Mouse (Mus musculus): ENCODE measurements around the gene Plekha6. TPM values are rescaled to one million over a fixed set of nuclear protein-coding genes. Genes with fewer than 3 reads are reported as not detected.

The Plekha6 gene
- polyA plus RNA-seq, 1 experiment from 2014 or later, result 18.8 TPM

GRCm38 (mm10) chr1:133315775-133316174 lies 151.8 kb downstream of the Plekha6 start:
- peaks cover 1% of the 10 kb centered on the region; the same call in 1 of the 2 replicates for H3K4me1 ChIP-seq (replicated peaks; ENCODE audit: control insufficient read depth, insufficient read depth, low read length)
- ATAC-seq (replicated peaks; ENCODE audit: low FRiP score), result no peak

DNA sequence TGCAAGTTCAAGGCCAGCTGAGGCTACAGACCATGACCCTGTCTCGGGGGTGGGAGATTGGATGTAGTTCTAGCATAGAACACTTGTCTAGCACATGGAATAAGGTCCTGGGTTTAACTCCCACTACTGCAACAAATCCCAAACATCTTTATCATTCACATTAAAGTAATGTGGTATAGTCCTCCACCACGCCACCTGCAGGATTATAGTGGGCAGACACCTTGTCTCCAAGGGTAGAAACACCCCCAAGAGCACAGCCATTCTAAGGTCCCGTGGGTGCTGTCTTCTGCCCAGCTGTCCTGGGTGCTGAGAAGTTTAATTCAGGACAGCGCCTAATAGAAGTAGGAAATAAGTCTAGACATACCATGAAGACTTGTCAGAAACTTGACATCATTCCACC lies 152.6 kb downstream of the Plekha6 start:
- Histone ChIP-seq H3K4me3 (ENCODE audit: low read depth, low read length) (no peak overlapping the region), H3K27ac (ENCODE audit: low read depth, low read length) (no peak overlapping the region), H3K9me3 (ENCODE audit: control insufficient read depth, low read length) (no peaks in the 10 kb centered on the region), H3K36me3 (ENCODE audit: control insufficient read depth, insufficient read depth, low read length) (no peaks in the 10 kb centered on the region), H3K9ac (ENCODE audit: low read length) (no peak overlapping the region), H3K4me2 (ENCODE audit: low read depth, low read length, severe bottlenecking) (no peak overlapping the region), H3K27me3 (ENCODE audit: control insufficient read depth, insufficient read depth, low read length) (no peaks in the 10 kb centered on the region), H3K4me1 (replicated peaks; ENCODE audit: control insufficient read depth, insufficient read depth, low read length) (peaks cover 1% of the 10 kb centered on the region; the same call in 1 of the 2 replicates)
- ATAC-seq (replicated peaks; ENCODE audit: low FRiP score) (no peak), DNase-seq (ENCODE audit: low spot score) (no peak)
- 83% methylated on average over 4 of the region's 4 CpGs for WGBS

More at GRCm38 (mm10) chr1:133315775-133316174, 151.8 kb downstream of the Plekha6 start:
- H3K4me3 ChIP-seq (ENCODE audit: low read depth, low read length), result no peak overlapping the region
- WGBS, result 80% methylated on average over 6 of the region's 6 CpGs
- H3K36me3 ChIP-seq (ENCODE audit: control insufficient read depth, insufficient read depth, low read length), result no peaks in the 10 kb centered on the region
- no peaks in the 10 kb centered on the region for H3K9me3 ChIP-seq (ENCODE audit: control insufficient read depth, low read length)
- H3K4me2 ChIP-seq (ENCODE audit: low read depth, low read length, severe bottlenecking), result no peak overlapping the region
- no peak overlapping the region for H3K9ac ChIP-seq (ENCODE audit: low read length)
- H3K27ac ChIP-seq (ENCODE audit: low read depth, low read length), result no peak overlapping the region
- H3K27me3 ChIP-seq (ENCODE audit: control insufficient read depth, insufficient read depth, low read length), result no peaks in the 10 kb centered on the region
- no peak for DNase-seq (ENCODE audit: low spot score)

- Histone ChIP-seq H3K27me3 (ENCODE audit: control insufficient read depth, insufficient read depth, low read length) (no peaks in the 10 kb centered on the region), H3K9ac (ENCODE audit: low read length) (no peak overlapping the region), H3K4me1 (replicated peaks; ENCODE audit: control insufficient read depth, insufficient read depth, low read length) (peaks cover 1% of the 10 kb centered on the region; the same call in 1 of the 2 replicates), H3K9me3 (ENCODE audit: control insufficient read depth, low read length) (no peaks in the 10 kb centered on the region), H3K4me3 (ENCODE audit: low read depth, low read length) (no peak overlapping the region), H3K27ac (ENCODE audit: low read depth, low read length) (no peak overlapping the region), H3K4me2 (ENCODE audit: low read depth, low read length, severe bottlenecking) (no peak overlapping the region), H3K36me3 (ENCODE audit: control insufficient read depth, insufficient read depth, low read length) (no peaks in the 10 kb centered on the region)
- no peak for DNase-seq (ENCODE audit: low spot score)
- 92% methylated on average over 1 of the region's 1 CpGs for WGBS
- no peak for ATAC-seq (replicated peaks; ENCODE audit: low FRiP score)
Measured at GRCm38 (mm10) chr1:133317149-133317548, 153.1 kb downstream of the Plekha6 start.

GRCm38 (mm10) chr1:133321267-133321925 lies 157.4 kb downstream of the Plekha6 start, which contains the start of gene Kiss1:
TSS of gene Kiss1 (plus strand) at chr1:133321875.
- H3K4me3 ChIP-seq (ENCODE audit: low read depth, low read length), result no peak within 1 kb of the TSS
- H3K9ac ChIP-seq (ENCODE audit: low read length), result no peak within 1 kb of the TSS
- no peak within 1 kb of the TSS for H3K27ac ChIP-seq (ENCODE audit: low read depth, low read length)
- ATAC-seq (replicated peaks; ENCODE audit: low FRiP score) (no peak), DNase-seq (ENCODE audit: low spot score) (no peak)
- H3K27me3 ChIP-seq (ENCODE audit: control insufficient read depth, insufficient read depth, low read length), result no peaks in the 10 kb centered on the region
- 0 out of 2 replicates have a peak, but pooled peaks cover 3% of the 10 kb centered on the region for H3K4me1 ChIP-seq (replicated peaks; ENCODE audit: control insufficient read depth, insufficient read depth, low read length)
- H3K9me3 ChIP-seq (ENCODE audit: control insufficient read depth, low read length), result no peaks in the 10 kb centered on the region
- WGBS, result 84% methylated on average over 13 of the region's 13 CpGs
- H3K36me3 ChIP-seq (ENCODE audit: control insufficient read depth, insufficient read depth, low read length), result no peaks in the 10 kb centered on the region
- no peak within 1 kb of the TSS for H3K4me2 ChIP-seq (ENCODE audit: low read depth, low read length, severe bottlenecking)

DNA sequence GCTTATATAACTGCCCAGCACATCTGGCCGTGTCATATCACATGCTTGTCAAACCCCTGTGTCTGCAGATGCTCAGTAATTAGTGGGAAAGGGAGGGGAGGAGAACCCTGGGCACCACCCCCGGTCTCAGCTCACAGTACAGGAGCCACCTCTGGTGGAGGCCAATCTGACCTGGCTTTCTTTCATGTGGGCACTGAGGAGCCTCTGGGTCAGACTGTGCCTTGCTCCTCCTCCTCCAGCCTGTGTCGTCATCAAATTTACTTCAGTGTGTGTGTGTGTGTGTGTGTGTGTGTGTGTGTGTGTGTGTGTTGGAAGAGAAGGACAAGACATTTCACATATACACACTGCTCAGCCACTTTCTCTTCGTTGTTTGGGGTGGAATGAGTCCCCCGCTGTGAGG lies 159.3 kb downstream of the Plekha6 start:
- H3K9me3 ChIP-seq (ENCODE audit: control insufficient read depth, low read length), result no peaks in the 10 kb centered on the region
- H3K36me3 ChIP-seq (ENCODE audit: control insufficient read depth, insufficient read depth, low read length), result no peaks in the 10 kb centered on the region
- WGBS, result 57% methylated on average over 5 of the region's 5 CpGs
- DNase-seq (ENCODE audit: low spot score), result no peak
- H3K4me1 ChIP-seq (replicated peaks; ENCODE audit: control insufficient read depth, insufficient read depth, low read length), result peaks cover 3% of the 10 kb centered on the region; the same call in 1 of the 2 replicates
- no peaks in the 10 kb centered on the region; the same call in 1 of the 2 replicates for H3K27me3 ChIP-seq (ENCODE audit: control insufficient read depth, insufficient read depth, low read length)
- no peak overlapping the region for H3K9ac ChIP-seq (ENCODE audit: low read length)
- H3K27ac ChIP-seq (ENCODE audit: low read depth, low read length), result no peak overlapping the region
- H3K4me2 ChIP-seq (ENCODE audit: low read depth, low read length, severe bottlenecking), result no peak overlapping the region
- no peak for ATAC-seq (replicated peaks; ENCODE audit: low FRiP score)
- H3K4me3 ChIP-seq (ENCODE audit: low read depth, low read length), result no peak overlapping the region

- Histone ChIP-seq H3K4me2 (ENCODE audit: low read depth, low read length, severe bottlenecking) (no peak overlapping the region), H3K4me1 (replicated peaks; ENCODE audit: control insufficient read depth, insufficient read depth, low read length) (peaks cover 13% of the 10 kb centered on the region), H3K36me3 (ENCODE audit: control insufficient read depth, insufficient read depth, low read length) (no peaks in the 10 kb centered on the region), H3K4me3 (ENCODE audit: low read depth, low read length) (no peak overlapping the region), H3K27me3 (ENCODE audit: control insufficient read depth, insufficient read depth, low read length) (peaks cover 2% of the 10 kb centered on the region; the same call in 1 of the 2 replicates), H3K9me3 (ENCODE audit: control insufficient read depth, low read length) (no peaks in the 10 kb centered on the region), H3K27ac (ENCODE audit: low read depth, low read length) (no peak overlapping the region), H3K9ac (ENCODE audit: low read length) (no peak overlapping the region)
- 89% methylated on average over 8 of the region's 8 CpGs for WGBS
- no peak for DNase-seq (ENCODE audit: low spot score)
- ATAC-seq (replicated peaks; ENCODE audit: low FRiP score), result no peak
Measured at GRCm38 (mm10) chr1:133325951-133326350, 161.9 kb downstream of the Plekha6 start.

DNA sequence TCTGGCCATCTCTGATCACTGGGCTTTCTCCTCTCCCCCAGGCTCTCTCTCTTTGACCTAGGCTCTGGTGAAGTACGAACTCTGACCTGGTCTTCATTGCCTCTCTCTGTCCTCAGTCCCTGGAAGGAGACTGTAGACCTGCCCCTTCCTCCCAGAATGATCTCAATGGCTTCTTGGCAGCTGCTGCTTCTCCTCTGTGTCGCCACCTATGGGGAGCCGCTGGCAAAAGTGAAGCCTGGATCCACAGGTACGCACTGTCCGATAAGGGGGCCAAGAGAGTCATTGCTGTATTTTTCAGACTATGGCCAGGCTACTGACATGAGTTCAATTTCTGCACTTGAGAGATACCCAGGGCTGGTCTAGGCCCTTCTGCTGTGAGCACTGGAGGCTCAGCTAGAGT lies 163.1 kb downstream of the Plekha6 start:
- WGBS, result 75% methylated on average over 5 of the region's 5 CpGs
- peaks cover 13% of the 10 kb centered on the region for H3K4me1 ChIP-seq (replicated peaks; ENCODE audit: control insufficient read depth, insufficient read depth, low read length)
- H3K36me3 ChIP-seq (ENCODE audit: control insufficient read depth, insufficient read depth, low read length), result no peaks in the 10 kb centered on the region
- no peak overlapping the region for H3K9ac ChIP-seq (ENCODE audit: low read length)
- no peak for DNase-seq (ENCODE audit: low spot score)
- no peaks in the 10 kb centered on the region for H3K9me3 ChIP-seq (ENCODE audit: control insufficient read depth, low read length)
- H3K4me3 ChIP-seq (ENCODE audit: low read depth, low read length), result no peak overlapping the region
- no peak overlapping the region for H3K27ac ChIP-seq (ENCODE audit: low read depth, low read length)
- no peak for ATAC-seq (replicated peaks; ENCODE audit: low FRiP score)
- H3K27me3 ChIP-seq (ENCODE audit: control insufficient read depth, insufficient read depth, low read length), result peaks cover 2% of the 10 kb centered on the region; the same call in 1 of the 2 replicates
- H3K4me2 ChIP-seq (ENCODE audit: low read depth, low read length, severe bottlenecking), result no peak overlapping the region

- ATAC-seq (replicated peaks; ENCODE audit: low FRiP score) (0 out of 2 replicates have a peak, but pooled peaks have one; percentile 46), DNase-seq (ENCODE audit: low spot score) (no peak)
- Histone ChIP-seq H3K27ac (ENCODE audit: low read depth, low read length) (no peak overlapping the region), H3K36me3 (ENCODE audit: control insufficient read depth, insufficient read depth, low read length) (no peaks in the 10 kb centered on the region), H3K9ac (ENCODE audit: low read length) (no peak overlapping the region), H3K4me2 (ENCODE audit: low read depth, low read length, severe bottlenecking) (no peak overlapping the region), H3K4me1 (replicated peaks; ENCODE audit: control insufficient read depth, insufficient read depth, low read length) (peaks cover 10% of the 10 kb centered on the region), H3K27me3 (ENCODE audit: control insufficient read depth, insufficient read depth, low read length) (peaks cover 2% of the 10 kb centered on the region; the same call in 1 of the 2 replicates), H3K9me3 (ENCODE audit: control insufficient read depth, low read length) (no peaks in the 10 kb centered on the region), H3K4me3 (ENCODE audit: low read depth, low read length) (no peak overlapping the region)
- WGBS, result 36% methylated on average over 6 of the region's 6 CpGs
Measured at GRCm38 (mm10) chr1:133328299-133328795, 164.3 kb downstream of the Plekha6 start.

All from forebrain, embryonic 11.5 days (tissue).